Mouse (Mus musculus) embryo, embryonic 11.5 days (tissue): ENCODE data around the gene Vmn2r29.
"Not testable (repeated sequence)": the region's sequence is repeated elsewhere in the genome, so short reads cannot be mapped to it uniquely, and the experiment has no call there.

Source experiments
- DNase-seq: peaks from one replicate; pipeline ENCODE4 v3.0.0-alpha.2; 2012; ENCODE audit warnings: low read depth, low spot score

Gene Vmn2r29

GRCm38 (mm10) chr7:7247228-7247627 lies at the start of gene Vmn2r29:
TSS of gene Vmn2r29 (minus strand) at chr7:7247328.
- DNase-seq: not testable (repeated sequence)

DNA sequence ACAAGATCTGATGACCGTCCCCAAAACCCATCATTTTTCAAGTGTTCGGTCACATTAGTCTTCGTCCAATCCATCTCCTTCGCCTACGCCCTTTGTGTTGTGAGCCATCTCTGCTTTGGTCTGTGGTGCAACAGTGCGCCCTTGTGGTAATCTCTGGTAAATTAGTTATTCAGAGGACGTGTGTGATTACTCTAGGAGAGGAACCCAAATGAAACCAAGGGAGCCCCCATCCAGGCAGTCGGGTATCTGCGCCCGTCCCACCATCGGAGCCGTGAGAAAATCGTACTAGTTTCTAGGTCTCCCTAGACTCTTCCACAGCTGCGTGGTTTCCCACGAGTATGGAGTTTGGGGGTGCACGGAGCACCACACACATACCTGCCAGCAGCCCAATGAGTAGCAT lies 48.5 kb upstream of the Vmn2r29 start:
- DNase-seq: no peak

GRCm38 (mm10) chr7:7281383-7281782 lies 34.3 kb upstream of the Vmn2r29 start:
- DNase-seq: no peak

- DNase-seq: not testable (repeated sequence)
Measured at GRCm38 (mm10) chr7:7277966-7278567, 30.9 kb upstream of the Vmn2r29 start, which contains the start of gene Gm45844. TSS of gene Gm45844 (minus strand) at chr7:7278289.

- not testable (repeated sequence) for DNase-seq
Measured at GRCm38 (mm10) chr7:7277556-7277955, 30.4 kb upstream of the Vmn2r29 start.

DNA sequence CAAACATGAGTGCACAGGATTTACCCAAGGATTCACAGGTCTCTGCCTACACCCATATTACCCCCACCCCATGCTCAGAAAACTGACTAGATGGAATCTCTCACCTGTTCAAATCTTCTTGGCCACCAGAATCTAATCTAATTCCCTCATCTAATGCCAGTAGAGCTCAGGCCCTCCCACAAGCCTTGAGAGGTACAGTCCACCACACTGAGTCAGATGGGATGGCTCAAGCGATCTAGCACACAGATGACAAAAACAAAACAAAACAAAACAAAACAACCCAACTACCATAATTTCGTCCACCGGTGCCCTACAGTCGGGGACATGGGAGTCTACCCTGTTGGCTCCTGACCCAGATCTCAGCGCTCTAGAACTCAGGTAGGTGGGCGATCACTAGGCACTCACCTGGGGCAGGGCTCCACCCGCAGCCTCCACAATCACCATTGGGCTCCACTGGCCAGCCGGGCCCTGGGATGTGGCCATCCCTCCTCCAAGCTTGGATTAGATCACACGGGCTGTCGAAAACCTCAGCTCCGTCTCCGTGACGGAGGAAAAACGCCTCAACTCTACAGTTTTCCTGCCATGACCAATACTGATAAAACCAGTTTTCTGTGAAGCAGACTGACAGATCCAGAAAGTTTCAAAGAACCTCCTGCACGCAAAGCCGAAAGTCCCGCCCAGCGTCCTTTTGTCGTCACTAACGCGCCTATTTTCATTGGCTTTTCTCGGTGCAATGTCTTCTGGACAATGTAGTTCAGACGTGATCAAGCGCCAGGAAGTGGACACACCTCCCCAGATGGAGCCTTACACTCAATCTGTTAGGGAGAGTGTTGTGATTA lies 37.6 kb downstream of the Vmn2r29 start, which contains the start of gene Zfp772:
Zfp772 (minus strand) TSS at position 686 of the 839 bp plus-strand sequence.
- DNase-seq: not testable (repeated sequence)

DNA sequence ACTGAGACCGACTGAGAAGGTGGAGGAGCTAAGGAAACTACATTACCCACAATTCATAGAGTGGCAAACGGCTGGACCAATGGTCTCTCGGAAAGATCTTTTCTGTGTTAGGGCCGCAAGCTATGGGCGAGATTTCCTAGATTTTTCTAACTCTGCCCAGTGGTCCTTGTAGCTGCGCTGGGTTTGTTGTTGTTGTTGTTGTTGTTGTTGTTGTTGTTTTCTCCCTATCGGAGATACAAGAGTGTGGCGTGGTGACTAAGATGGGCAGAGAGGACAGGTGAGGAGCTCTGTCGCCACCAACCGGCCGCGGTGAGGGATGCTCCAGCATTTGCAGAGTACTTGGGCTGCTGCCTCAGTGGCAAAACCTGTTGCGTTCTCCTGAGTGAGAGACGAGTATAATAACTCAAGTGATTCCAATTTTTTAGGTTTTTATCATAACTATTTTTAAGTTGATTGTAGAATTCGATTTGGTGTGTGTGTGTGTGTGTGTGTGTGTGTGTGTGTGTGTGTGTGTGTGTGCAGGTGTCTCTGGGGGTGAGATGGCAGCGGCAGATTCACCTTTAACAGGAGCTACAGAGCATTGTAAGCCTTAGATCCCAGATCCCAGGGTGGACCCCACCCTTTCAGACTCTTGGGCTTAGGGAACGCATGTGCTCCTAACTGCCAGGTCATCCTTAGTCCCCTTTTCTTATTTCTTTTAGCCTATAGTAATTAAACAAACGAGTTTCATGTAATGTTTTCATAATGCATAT lies 58.8 kb downstream of the Vmn2r29 start:
- peak; percentile 50 for DNase-seq

DNA sequence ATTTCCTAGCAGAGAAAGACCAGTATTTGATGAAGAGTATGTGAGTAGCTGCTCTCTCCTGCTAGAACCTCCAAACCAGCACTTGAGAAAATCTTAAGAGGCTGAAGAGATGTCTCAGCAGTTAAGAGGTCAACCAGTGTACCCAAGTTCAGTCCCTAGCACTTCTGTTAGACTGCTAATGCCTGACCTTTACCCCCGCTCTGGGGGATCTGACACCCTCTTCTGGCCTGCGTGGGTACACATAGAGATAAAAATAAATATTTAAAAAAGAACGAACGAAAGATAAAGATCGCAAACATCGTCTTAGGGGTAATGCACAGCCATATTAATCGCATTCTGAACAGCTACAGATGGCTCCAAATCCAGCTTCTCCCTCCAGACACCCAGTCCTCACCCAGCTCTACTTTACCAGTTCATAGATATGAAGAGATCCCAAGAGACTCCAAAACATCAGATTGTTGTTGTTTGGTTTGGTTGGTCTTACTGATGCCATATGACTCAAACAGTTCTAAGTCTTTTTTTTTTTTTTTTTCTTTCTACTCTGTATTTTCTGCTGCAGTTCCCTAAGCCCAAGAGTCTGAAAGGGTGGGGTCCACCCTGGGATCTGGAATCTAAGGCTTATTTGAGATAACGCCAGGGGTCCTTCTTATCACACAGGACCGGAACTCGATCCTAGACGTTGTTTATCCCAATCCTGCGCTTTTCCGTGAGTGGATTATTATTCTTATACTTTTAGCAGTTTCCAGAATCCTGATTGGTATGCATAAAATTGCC lies 59.5 kb downstream of the Vmn2r29 start:
- DNase-seq: no peak

GRCm38 (mm10) chr7:7185897-7186296 lies 61.2 kb downstream of the Vmn2r29 start:
- DNase-seq: no peak
